Mouse (Mus musculus) stomach, embryonic 16.5 days (tissue): ENCODE data around the gene Gabra2. TPM values are rescaled to one million over a fixed set of nuclear protein-coding genes. Genes with fewer than 3 reads are reported as not detected.

Source experiments
- ATAC-seq: fragments of 200-750 bp; cut with Nextera tagmentation; 2 replicates; pipeline ENCODE4 v1.8.0; 2017; ENCODE audit warnings: moderate number of reproducible peaks, moderate TSS enrichment; ENCODE audit not compliant: insufficient read depth, low FRiP score
- H3K27ac ChIP-seq: fragments of 300-500 bp; sonication (generic); 2 replicates; pipeline ENCODE4 v1.5.1; 2014; ENCODE audit warnings: low read length
- H3K27me3 ChIP-seq: fragments of 300-500 bp; sonication (generic); 2 replicates; pipeline ENCODE4 v1.6.1; 2014; ENCODE audit warnings: low read length, control low read depth, mixed read lengths; ENCODE audit not compliant: control insufficient read depth, insufficient read depth
- H3K36me3 ChIP-seq: fragments of 300-500 bp; sonication (generic); 2 replicates; pipeline ENCODE4 v1.6.1; 2014; ENCODE audit warnings: low read length; ENCODE audit not compliant: control insufficient read depth, insufficient read depth
- H3K4me1 ChIP-seq: fragments of 300-500 bp; sonication (generic); 2 replicates; pipeline ENCODE4 v1.6.1; 2014; ENCODE audit warnings: low read length, control low read depth, mixed read lengths; ENCODE audit not compliant: control insufficient read depth, insufficient read depth
- H3K4me2 ChIP-seq: fragments of 300-500 bp; sonication (generic); 2 replicates; pipeline ENCODE4 v1.6.1; 2014; ENCODE audit warnings: low read depth, low read length, mixed read lengths
- H3K4me3 ChIP-seq: fragments of 300-500 bp; sonication (generic); replicated peaks from 2 replicates; pipeline ENCODE4 v1.5.1; 2014; ENCODE audit warnings: mild to moderate bottlenecking, low read length
- H3K9ac ChIP-seq: fragments of 300-500 bp; sonication (generic); 2 replicates; pipeline ENCODE4 v1.6.1; 2014; ENCODE audit warnings: low read length
- H3K9me3 ChIP-seq: fragments of 300-500 bp; sonication (generic); replicated peaks from 2 replicates; pipeline ENCODE4 v1.6.1; 2016; ENCODE audit warnings: low read length, control low read depth; ENCODE audit not compliant: control insufficient read depth
- WGBS: fragments of 180-500 bp; shearing (Covaris S2); extraction: QIAGEN DNeasy Blood & Tissue Kit; methylation state at CpG from one replicate; pipeline ENCODE4 v1.1.7; 2014; 5-methylcytosine and 5-hydroxymethylcytosine counted together
- polyA plus RNA-seq: library from polyadenylated mRNA; unstranded; fragments of >200 nt; fragmentation: Nextera tagmentation; extraction: Ambion mirVana; gene quantifications from 2 replicates; pipeline ENCODE4 v1.2.1, GENCODE M21; 2015

Gabra2 gene
- 1.1 and 1.5 TPM in 2 replicates for polyA plus RNA-seq

DNA sequence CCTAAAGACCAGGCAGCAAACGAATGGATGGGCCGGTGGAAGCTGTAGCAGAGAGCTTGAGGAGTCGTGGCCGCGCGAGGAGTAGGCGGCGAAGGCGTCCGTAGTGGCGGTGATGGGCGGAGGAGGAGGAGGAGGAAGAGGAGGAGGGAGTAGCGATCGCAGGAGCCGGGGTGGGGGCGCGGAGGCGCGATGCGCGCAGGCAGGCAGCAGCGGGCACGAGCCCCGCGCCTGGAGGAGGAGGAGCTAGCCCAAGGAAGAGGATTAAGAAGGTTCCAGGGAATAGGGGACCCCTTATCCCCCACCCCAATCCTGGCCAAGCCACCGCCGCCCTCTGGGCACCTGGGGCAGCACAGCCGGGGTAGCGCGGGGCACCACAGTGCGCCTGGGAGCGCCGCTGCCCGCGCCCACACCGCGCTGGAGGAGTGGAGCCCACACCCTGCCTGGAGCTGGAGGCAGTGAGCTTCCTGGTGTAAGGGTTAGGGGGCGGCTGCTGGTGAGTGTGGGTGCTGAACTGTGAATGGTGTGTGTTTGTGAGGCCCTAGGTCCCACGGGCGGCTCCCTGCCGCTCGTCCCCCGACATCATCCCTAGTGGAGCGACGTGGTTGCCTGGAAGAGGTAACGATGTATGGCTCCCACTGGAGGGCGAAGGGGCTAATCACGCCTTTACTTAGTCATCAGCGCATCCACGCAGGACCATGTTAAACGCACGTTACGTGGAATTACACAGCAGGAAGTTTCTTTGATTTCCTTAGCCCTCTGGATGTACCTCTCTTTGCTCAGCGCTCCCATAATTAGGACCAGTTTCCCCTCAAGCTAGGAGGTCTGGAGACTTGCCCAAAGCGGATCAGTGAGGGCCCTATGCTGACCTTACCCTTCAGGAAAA, at the start of gene Gabra2:
Gene Gabra2 (minus strand): TSS at position 125 of the 883 bp plus-strand sequence.
- WGBS, result under 1% methylated on average over 54 of the region's 55 CpGs
- no peaks in the 10 kb centered on the region for H3K36me3 ChIP-seq
- peak; percentile 86 for ATAC-seq

DNA sequence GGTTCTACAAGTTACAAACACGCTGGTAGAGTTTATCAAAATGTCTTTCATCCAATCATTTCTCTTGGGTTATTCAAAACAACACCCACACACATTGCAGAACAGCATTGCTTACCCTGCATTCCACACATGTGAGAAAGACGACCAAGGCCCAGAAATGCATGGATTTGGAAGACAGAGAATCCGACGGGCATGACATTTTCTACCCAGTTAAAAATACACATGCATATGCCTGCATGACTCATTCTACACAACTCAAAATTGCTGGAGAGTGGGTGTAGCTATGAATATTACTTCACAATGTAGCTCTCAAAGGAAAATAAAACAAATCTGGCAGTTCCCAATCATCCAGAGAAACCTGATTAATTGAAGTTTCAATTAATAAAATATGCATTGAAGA, 41.0 kb upstream of the Gabra2 start:
- H3K9me3 ChIP-seq, result no peaks in the 10 kb centered on the region
- no peak for ATAC-seq
- 66% methylated on average over 4 of the region's 4 CpGs for WGBS

More for the DNA sequence above, at the start of gene Gabra2:
- no peaks in the 10 kb centered on the region for H3K9me3 ChIP-seq
- peak within 1 kb of the TSS; percentile 67 for H3K9ac ChIP-seq
- peak within 1 kb of the TSS; percentile 96 for H3K4me2 ChIP-seq
- H3K4me3 ChIP-seq, result peak within 1 kb of the TSS; percentile 62
- H3K27me3 ChIP-seq, result peaks cover 12% of the 10 kb centered on the region; the same call in 1 of the 2 replicates
- H3K27ac ChIP-seq, result no peak within 1 kb of the TSS
- no peaks in the 10 kb centered on the region for H3K4me1 ChIP-seq

DNA sequence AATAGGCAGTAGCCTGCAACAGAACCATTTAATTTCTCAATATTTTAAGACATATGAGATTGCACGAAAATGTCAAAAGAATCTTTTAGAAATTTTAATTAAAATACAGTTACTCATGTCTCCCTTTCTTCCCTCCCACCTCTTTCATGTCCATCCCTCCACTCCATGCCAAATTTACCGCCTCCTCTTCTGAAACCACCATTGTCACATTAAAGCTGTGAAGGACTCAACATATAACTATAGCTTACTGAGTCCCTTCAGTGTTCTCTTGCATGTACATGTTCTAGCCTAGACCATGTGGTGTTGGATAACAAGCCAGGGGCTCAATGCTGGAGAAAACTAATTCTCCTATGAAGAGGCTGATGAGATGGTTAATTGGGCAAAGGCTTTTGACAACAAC, 40.2 kb upstream of the Gabra2 start:
- WGBS, result 81% methylated on average over 2 of the region's 2 CpGs
- no peak for ATAC-seq
- H3K27me3 ChIP-seq, result no peaks in the 10 kb centered on the region

More for the DNA sequence above, 41.0 kb upstream of the Gabra2 start:
- no peak overlapping the region for H3K27ac ChIP-seq
- H3K9ac ChIP-seq, result no peak overlapping the region
- H3K27me3 ChIP-seq, result no peaks in the 10 kb centered on the region
- H3K36me3 ChIP-seq, result no peaks in the 10 kb centered on the region
- no peak overlapping the region for H3K4me3 ChIP-seq
- H3K4me1 ChIP-seq, result no peaks in the 10 kb centered on the region
- no peak overlapping the region for H3K4me2 ChIP-seq

DNA sequence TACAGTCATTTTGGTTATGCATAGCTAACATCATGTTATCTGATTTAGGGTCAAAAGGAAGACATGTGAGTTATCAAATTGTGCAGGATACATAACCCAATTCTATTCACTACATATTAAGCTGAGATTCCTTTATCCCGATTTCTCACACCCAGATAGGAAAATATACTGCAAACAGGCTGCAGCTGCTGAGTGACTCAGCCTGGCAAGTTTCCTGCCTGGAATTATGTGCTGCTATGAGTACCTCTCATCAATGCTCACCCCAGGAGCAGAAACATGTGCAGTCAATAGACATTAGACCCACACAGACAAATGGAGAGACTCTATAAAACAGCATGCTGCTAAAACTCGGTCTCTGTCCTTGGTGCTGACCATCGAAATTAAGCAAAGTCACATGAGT, 32.1 kb upstream of the Gabra2 start:
- no peak for ATAC-seq
- no peaks in the 10 kb centered on the region for H3K36me3 ChIP-seq
- WGBS, result 70% methylated on average over 3 of the region's 3 CpGs
- H3K27ac ChIP-seq, result no peak overlapping the region
- no peak overlapping the region for H3K4me2 ChIP-seq
- H3K4me1 ChIP-seq, result no peaks in the 10 kb centered on the region
- H3K9ac ChIP-seq, result no peak overlapping the region
- H3K4me3 ChIP-seq, result no peak overlapping the region
- H3K27me3 ChIP-seq, result no peaks in the 10 kb centered on the region
- H3K9me3 ChIP-seq, result no peaks in the 10 kb centered on the region

More for the DNA sequence above, 40.2 kb upstream of the Gabra2 start:
- Histone ChIP-seq H3K27ac (no peak overlapping the region), H3K4me2 (no peak overlapping the region), H3K4me3 (no peak overlapping the region), H3K9me3 (no peaks in the 10 kb centered on the region), H3K36me3 (no peaks in the 10 kb centered on the region), H3K9ac (no peak overlapping the region), H3K4me1 (no peaks in the 10 kb centered on the region)

DNA sequence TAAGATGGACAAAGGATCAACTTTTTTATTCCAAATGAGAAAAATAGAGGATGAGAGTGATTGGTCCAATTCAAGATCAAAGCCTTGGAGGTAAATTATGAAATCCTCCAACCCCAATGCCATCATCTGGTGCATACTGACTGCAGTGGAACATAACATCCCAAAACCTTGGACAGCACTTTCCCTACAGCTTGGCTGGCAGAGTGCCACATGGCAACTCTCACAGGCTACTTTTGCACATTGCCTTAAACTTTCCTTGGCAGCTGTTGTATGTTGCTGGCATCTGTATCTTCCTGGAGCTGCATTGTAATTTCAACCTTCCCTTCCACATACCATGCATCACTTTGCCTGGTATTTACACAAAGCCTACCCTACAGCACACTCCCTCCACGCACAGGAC, 19.6 kb upstream of the Gabra2 start:
- ATAC-seq, result no peak
- no peaks in the 10 kb centered on the region for H3K9me3 ChIP-seq
- H3K4me1 ChIP-seq, result no peaks in the 10 kb centered on the region
- WGBS, result 24% methylated on average over 1 of the region's 1 CpGs
- H3K27ac ChIP-seq, result no peak overlapping the region
- no peaks in the 10 kb centered on the region for H3K36me3 ChIP-seq
- no peak overlapping the region for H3K9ac ChIP-seq
- H3K4me3 ChIP-seq, result no peak overlapping the region
- H3K27me3 ChIP-seq, result no peaks in the 10 kb centered on the region
- no peak overlapping the region for H3K4me2 ChIP-seq

DNA sequence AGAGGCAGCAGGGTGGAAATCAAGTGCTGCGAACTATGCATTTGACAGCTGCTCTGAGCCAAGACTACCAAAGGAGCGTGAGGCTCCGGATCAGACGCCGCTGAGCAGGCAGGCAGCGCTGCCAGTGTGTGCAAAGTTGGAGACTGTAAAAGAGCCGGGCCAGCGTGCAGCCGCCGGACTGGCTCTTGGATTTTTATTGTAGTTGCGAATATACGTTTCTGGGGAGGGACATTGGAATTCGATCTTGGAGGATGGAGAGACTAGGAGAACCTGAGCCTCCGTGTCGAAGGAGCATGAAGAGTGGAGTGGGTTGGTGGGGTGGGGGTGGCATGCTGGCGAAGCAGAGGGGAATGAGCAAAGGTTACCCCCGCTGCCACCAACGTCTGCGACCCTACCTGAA, 469 bp downstream of the Gabra2 start:
- peak overlapping the region; percentile 62 for H3K4me3 ChIP-seq
- no peaks in the 10 kb centered on the region for H3K9me3 ChIP-seq
- ATAC-seq, result no peak
- no peaks in the 10 kb centered on the region for H3K36me3 ChIP-seq
- H3K9ac ChIP-seq, result 0 out of 2 replicates have a peak overlapping the region, but pooled peaks have one; percentile 26
- WGBS, result under 1% methylated on average over 19 of the region's 19 CpGs
- H3K4me1 ChIP-seq, result no peaks in the 10 kb centered on the region
- no peak overlapping the region for H3K27ac ChIP-seq
- H3K27me3 ChIP-seq, result peaks cover 12% of the 10 kb centered on the region; the same call in 1 of the 2 replicates
- H3K4me2 ChIP-seq, result peak overlapping the region; percentile 96

DNA sequence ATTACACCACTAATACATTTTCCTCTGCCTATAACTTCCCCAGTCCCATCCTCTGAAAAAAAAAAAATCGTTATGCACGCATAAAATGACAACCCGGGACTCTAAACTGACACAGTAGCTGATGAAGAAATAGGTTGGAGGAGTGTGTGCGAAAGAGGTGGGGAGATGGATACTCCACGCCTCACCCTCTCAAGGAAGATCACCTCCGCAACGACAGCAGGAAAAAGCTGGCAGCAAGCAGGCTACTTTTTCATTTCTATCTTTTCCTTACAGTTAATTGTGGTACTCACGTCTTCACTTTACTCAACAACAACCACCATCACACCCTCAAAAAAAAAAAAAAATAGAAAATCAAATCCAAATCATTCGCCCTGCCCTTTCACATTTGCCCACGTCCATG, 873 bp downstream of the Gabra2 start:
- no peaks in the 10 kb centered on the region for H3K4me1 ChIP-seq
- H3K4me2 ChIP-seq, result peak overlapping the region; percentile 96
- no peaks in the 10 kb centered on the region for H3K9me3 ChIP-seq
- H3K4me3 ChIP-seq, result peak overlapping the region; percentile 62
- H3K9ac ChIP-seq, result 0 out of 2 replicates have a peak overlapping the region, but pooled peaks have one; percentile 26
- peaks cover 12% of the 10 kb centered on the region; the same call in 1 of the 2 replicates for H3K27me3 ChIP-seq
- no peaks in the 10 kb centered on the region for H3K36me3 ChIP-seq
- WGBS, result 23% methylated on average over 10 of the region's 10 CpGs
- H3K27ac ChIP-seq, result no peak overlapping the region
- no peak for ATAC-seq

DNA sequence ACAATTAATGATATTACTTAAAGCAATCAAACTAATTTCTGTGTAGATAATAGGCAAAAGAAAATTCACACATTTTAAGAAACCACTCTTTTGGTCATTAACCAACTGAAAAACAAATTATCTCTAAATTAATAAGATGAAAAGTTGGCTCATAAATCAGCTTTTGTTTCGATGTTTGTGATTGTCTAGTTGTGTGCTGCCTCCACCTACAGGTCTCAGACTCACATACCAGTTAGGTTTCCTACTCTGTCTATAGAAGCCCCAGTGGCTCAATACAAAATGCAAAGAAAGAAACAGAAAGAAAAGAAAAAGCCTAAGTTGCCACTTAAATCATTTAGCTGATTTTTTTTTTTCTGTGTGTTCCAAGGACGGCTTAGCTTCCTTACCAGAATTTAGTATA, 1.8 kb downstream of the Gabra2 start:
- H3K27me3 ChIP-seq, result peaks cover 12% of the 10 kb centered on the region; the same call in 1 of the 2 replicates
- no peak overlapping the region for H3K9ac ChIP-seq
- WGBS, result 71% methylated on average over 2 of the region's 2 CpGs
- H3K36me3 ChIP-seq, result no peaks in the 10 kb centered on the region
- H3K9me3 ChIP-seq, result no peaks in the 10 kb centered on the region
- ATAC-seq, result no peak
- no peak overlapping the region for H3K4me2 ChIP-seq
- no peak overlapping the region for H3K4me3 ChIP-seq
- no peaks in the 10 kb centered on the region for H3K4me1 ChIP-seq
- no peak overlapping the region for H3K27ac ChIP-seq

DNA sequence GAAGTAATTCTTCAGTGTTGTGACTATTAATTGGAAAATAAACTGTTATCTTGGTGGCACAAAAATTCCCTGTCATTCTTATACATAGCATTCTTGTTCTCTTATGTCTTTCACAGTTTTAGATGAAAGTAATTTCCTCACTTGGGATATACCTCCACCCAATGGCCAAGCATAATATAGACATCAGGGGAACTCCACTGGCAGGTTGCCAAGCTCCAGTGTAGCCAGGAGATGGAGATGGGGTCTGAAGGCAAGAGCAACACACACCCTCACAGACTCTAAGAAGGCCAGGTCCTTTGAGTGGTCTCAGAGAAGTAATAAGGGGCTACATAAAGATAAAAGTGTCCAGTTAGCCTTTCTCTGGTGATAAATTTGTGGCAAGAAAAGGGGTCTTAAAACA, 3.2 kb downstream of the Gabra2 start:
- ATAC-seq, result no peak
- H3K4me3 ChIP-seq, result no peak overlapping the region
- no peaks in the 10 kb centered on the region for H3K4me1 ChIP-seq
- no peaks in the 10 kb centered on the region for H3K9me3 ChIP-seq
- no peaks in the 10 kb centered on the region for H3K36me3 ChIP-seq
- H3K4me2 ChIP-seq, result no peak overlapping the region
- no peak overlapping the region for H3K9ac ChIP-seq
- H3K27me3 ChIP-seq, result peaks cover 12% of the 10 kb centered on the region; the same call in 1 of the 2 replicates
- no peak overlapping the region for H3K27ac ChIP-seq
